Mouse (Mus musculus): Measurements from ENCODE around the gene Hivep2.

GRCm38 (mm10) chr10:13968234-13968555 lies 2.3 kb downstream of the Hivep2 start:
- TF ChIP-seq CTCF (IDR thresholded peaks at IDR 0.05; ENCODE audit: extremely low read depth, insufficient read depth, insufficient read length, insufficient replicate concordance): no peak
- TF ChIP-seq POLR2A (IDR thresholded peaks at IDR 0.05; ENCODE audit: low read depth, low read length): no peak; the same call in 1 of the 2 replicates

Measured in spleen, adult 2 months (tissue).